Mouse (Mus musculus): ENCODE data around the gene Olfr1443. TPM values are rescaled to one million over a fixed set of nuclear protein-coding genes. Genes with fewer than 3 reads are reported as not detected.

Olfr1443 gene
- total RNA-seq, 1 experiment = not detected

DNA sequence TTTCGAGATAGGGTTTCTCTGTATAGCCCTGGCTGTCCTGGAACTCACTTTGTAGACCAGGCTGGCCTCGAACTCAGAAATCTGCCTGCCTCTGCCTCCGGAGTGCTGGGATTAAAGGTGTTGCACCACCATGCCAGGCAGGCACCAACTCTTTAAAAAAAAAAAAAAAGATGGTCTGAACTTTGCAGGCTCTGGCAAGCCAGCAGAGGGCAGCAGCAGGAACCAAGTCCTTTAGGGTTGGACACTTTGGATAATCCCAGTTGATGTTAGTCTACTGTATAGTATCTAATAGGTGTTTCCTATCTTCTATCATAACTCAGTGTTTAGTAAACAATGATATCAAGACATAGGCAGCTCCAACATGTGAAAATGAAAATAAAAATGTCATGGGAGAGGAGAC, 44.4 kb downstream of the Olfr1443 start:
- TF ChIP-seq CHD2 (IDR thresholded peaks at IDR 0.05; ENCODE audit: low read depth, low read length) (no peak), ZNF384 (IDR thresholded peaks at IDR 0.05; ENCODE audit: low read depth, low read length) (peak; percentile 97)
- Histone ChIP-seq H3K36me3 (ENCODE audit: control insufficient read depth, insufficient read depth, low read length, poor library complexity, severe bottlenecking) (no peaks in the 10 kb centered on the region), H3K9me3 (ENCODE audit: control insufficient read depth, insufficient read depth, low read depth, low read length) (no peaks in the 10 kb centered on the region), H3K4me1 (ENCODE audit: control insufficient read depth in 2 of 2, insufficient read depth in 2 of 2, low read length in 2 of 2, poor library complexity in 1 of 2) (no peaks in the 10 kb centered on the region), H3K9ac (ENCODE audit: insufficient read depth, low read depth, low read length, poor library complexity, severe bottlenecking) (no peak overlapping the region), H3K4me3 (ENCODE audit: insufficient read depth in 1 of 2, low read depth in 1 of 2, low read length in 2 of 2, poor library complexity in 1 of 2, severe bottlenecking in 1 of 2) (no peak overlapping the region), H3K27ac (ENCODE audit: insufficient read depth, low read depth, low read length, poor library complexity, severe bottlenecking) (no peak overlapping the region)
- no peak for DNase-seq (ENCODE audit: low read depth, low spot score)
- in situ Hi-C loops (cut with MboI; ENCODE audit: low sequenced_read_pairs in 2 of 2, unreplicated experiment in 2 of 2) = no loop called here

DNA sequence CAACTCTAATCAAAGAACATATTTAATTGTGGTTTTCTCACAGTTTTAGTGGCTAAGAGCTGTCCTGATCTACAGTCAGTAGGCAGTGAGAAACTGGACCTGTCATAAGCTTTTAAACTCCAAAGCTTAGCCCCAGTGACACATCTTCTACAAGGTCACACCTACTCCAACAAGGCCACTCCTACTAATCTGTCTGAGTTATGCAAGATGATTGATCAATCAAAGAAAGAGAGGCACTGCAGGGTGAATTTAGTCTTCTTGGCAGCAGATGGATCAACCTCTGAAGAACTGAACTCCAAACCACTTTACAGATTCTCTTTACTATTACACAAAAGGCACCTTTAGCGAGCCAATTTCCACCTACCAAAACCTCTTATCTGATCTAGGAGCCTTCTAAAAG, 47.9 kb downstream of the Olfr1443 start:
- Histone ChIP-seq H3K4me1 (ENCODE audit: control insufficient read depth in 2 of 2, insufficient read depth in 2 of 2, low read length in 2 of 2, poor library complexity in 1 of 2) (peaks cover 0 to 7% of the 10 kb centered on the region in 2 experiments; a peak in 1 of 4 replicates), H3K9ac (ENCODE audit: insufficient read depth, low read depth, low read length, poor library complexity, severe bottlenecking) (no peak overlapping the region), H3K9me3 (ENCODE audit: control insufficient read depth, insufficient read depth, low read depth, low read length) (no peaks in the 10 kb centered on the region), H3K27ac (ENCODE audit: insufficient read depth, low read depth, low read length, poor library complexity, severe bottlenecking) (no peak overlapping the region), H3K36me3 (ENCODE audit: control insufficient read depth, insufficient read depth, low read length, poor library complexity, severe bottlenecking) (no peaks in the 10 kb centered on the region), H3K4me3 (ENCODE audit: insufficient read depth in 1 of 2, low read depth in 1 of 2, low read length in 2 of 2, poor library complexity in 1 of 2, severe bottlenecking in 1 of 2) (no peak overlapping the region)
- in situ Hi-C loops (cut with MboI; ENCODE audit: low sequenced_read_pairs in 2 of 2, unreplicated experiment in 2 of 2) = no loop called here
- TF ChIP-seq ZNF384 (IDR thresholded peaks at IDR 0.05; ENCODE audit: low read depth, low read length) (no peak), MAFK (IDR thresholded peaks at IDR 0.05; ENCODE audit: insufficient read depth, low read depth, low read length) (no peak), CHD2 (IDR thresholded peaks at IDR 0.05; ENCODE audit: low read depth, low read length) (no peak), ZC3H11A (IDR thresholded peaks at IDR 0.05; ENCODE audit: borderline replicate concordance, low read depth, low read length) (no peak)
- no peak for DNase-seq (ENCODE audit: low read depth, low spot score)

DNA sequence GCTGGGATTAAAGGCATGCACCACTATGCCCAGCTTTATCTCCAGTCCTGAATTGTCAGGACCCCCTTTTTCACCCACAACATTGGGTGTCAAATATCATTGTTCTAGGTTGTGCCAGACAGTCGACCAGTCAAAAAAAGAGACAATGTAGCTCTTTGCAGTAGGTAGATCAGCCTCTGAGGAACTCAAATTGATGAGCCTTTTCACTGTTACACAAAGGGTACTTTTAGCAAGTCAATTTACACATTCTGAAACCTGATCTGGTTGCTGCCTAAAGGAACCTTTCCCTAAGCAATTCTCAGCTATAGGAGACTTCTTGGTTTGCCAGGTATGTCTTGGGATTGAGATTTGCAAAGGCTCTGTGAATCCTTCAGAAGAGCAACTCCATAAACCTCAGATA, 53.1 kb downstream of the Olfr1443 start:
- in situ Hi-C loops (cut with MboI; ENCODE audit: low sequenced_read_pairs in 2 of 2, unreplicated experiment in 2 of 2) = no loop called here

DNA sequence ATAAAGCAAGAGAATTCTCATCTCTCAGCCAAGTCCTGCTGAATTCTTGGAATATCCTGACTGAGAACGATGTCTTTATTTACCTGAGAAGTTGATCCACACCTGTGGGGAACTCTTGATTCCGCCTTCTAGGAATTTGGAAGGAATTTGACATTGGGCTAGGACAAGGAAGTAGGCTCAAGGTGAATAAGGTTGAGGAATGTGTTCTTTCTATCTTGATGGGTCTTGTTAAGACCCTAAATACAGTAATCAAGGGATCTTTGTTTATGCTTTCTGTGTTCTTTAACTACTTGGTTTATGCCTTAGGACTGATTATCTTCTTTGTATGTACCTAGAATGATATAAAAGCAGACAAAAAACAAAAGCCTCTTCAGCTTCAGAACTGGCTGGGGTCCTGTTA, 54.0 kb downstream of the Olfr1443 start:
- Histone ChIP-seq H3K9ac (ENCODE audit: insufficient read depth, low read depth, low read length, poor library complexity, severe bottlenecking) (no peak overlapping the region), H3K4me3 (ENCODE audit: insufficient read depth in 1 of 2, low read depth in 1 of 2, low read length in 2 of 2, poor library complexity in 1 of 2, severe bottlenecking in 1 of 2) (no peak overlapping the region), H3K36me3 (ENCODE audit: control insufficient read depth, insufficient read depth, low read length, poor library complexity, severe bottlenecking) (no peaks in the 10 kb centered on the region), H3K9me3 (ENCODE audit: control insufficient read depth, insufficient read depth, low read depth, low read length) (no peaks in the 10 kb centered on the region), H3K4me1 (ENCODE audit: control insufficient read depth in 2 of 2, insufficient read depth in 2 of 2, low read length in 2 of 2, poor library complexity in 1 of 2) (peaks cover 4 to 14% of the 10 kb centered on the region in 2 experiments; a peak in 3 of 4 replicates), H3K27ac (ENCODE audit: insufficient read depth, low read depth, low read length, poor library complexity, severe bottlenecking) (peak overlapping the region; percentile 61; the same call in 1 of the 2 replicates)
- TF ChIP-seq CHD2 (IDR thresholded peaks at IDR 0.05; ENCODE audit: low read depth, low read length) = peak; percentile 77
- no peak for TF ChIP-seq HCFC1 (IDR thresholded peaks at IDR 0.05; ENCODE audit: borderline replicate concordance, insufficient read depth, low read length)
- in situ Hi-C loops (cut with MboI; ENCODE audit: low sequenced_read_pairs in 2 of 2, unreplicated experiment in 2 of 2) = no loop called here
- DNase-seq (ENCODE audit: low read depth, low spot score) = peak; percentile 62

More for the DNA sequence above, 53.1 kb downstream of the Olfr1443 start:
- H3K9me3 ChIP-seq (ENCODE audit: control insufficient read depth, insufficient read depth, low read depth, low read length) = no peaks in the 10 kb centered on the region
- H3K9ac ChIP-seq (ENCODE audit: insufficient read depth, low read depth, low read length, poor library complexity, severe bottlenecking) = no peak overlapping the region
- peaks cover 4 to 14% of the 10 kb centered on the region in 2 experiments; a peak in 3 of 4 replicates for H3K4me1 ChIP-seq (ENCODE audit: control insufficient read depth in 2 of 2, insufficient read depth in 2 of 2, low read length in 2 of 2, poor library complexity in 1 of 2)
- no peak for TF ChIP-seq HCFC1 (IDR thresholded peaks at IDR 0.05; ENCODE audit: borderline replicate concordance, insufficient read depth, low read length)
- no peak for TF ChIP-seq ZC3H11A (IDR thresholded peaks at IDR 0.05; ENCODE audit: borderline replicate concordance, low read depth, low read length)
- no peak for TF ChIP-seq MAFK (IDR thresholded peaks at IDR 0.05; ENCODE audit: insufficient read depth, low read depth, low read length)
- TF ChIP-seq ZNF384 (IDR thresholded peaks at IDR 0.05; ENCODE audit: low read depth, low read length) = no peak
- TF ChIP-seq CHD2 (IDR thresholded peaks at IDR 0.05; ENCODE audit: low read depth, low read length) = no peak
- DNase-seq (ENCODE audit: low read depth, low spot score) = peak; percentile 46
- peak overlapping the region; percentile 69; the same call in 1 of the 2 replicates for H3K27ac ChIP-seq (ENCODE audit: insufficient read depth, low read depth, low read length, poor library complexity, severe bottlenecking)
- no peaks in the 10 kb centered on the region for H3K36me3 ChIP-seq (ENCODE audit: control insufficient read depth, insufficient read depth, low read length, poor library complexity, severe bottlenecking)
- no peak overlapping the region for H3K4me3 ChIP-seq (ENCODE audit: insufficient read depth in 1 of 2, low read depth in 1 of 2, low read length in 2 of 2, poor library complexity in 1 of 2, severe bottlenecking in 1 of 2)

Other genes with a start within 250 kb of the Olfr1443 start
- gene Mpeg1, start 217.3 kb upstream of the Olfr1443 start, total RNA-seq (2012; rRNA removed) = 0.05 and 0.18 TPM in 2 replicates
- gene Dtx4, start 176.7 kb upstream of the Olfr1443 start, total RNA-seq (2012; rRNA removed) = 1.4 and 2.2 TPM in 2 replicates
- gene Fam111a, start 132.4 kb upstream of the Olfr1443 start, total RNA-seq (2012; rRNA removed) = 7.5 and 15.0 TPM in 2 replicates
- gene Gm4952, start 78.1 kb upstream of the Olfr1443 start, total RNA-seq (2012; rRNA removed) = not detected in 2 replicates
- gene Glyat, start 44.8 kb upstream of the Olfr1443 start, total RNA-seq (2012; rRNA removed) = 0.18 TPM in 1 of 2 replicates, not detected in the other
- gene Olfr1442, start 7.7 kb upstream of the Olfr1443 start, total RNA-seq (2012; rRNA removed) = not detected in 2 replicates
- gene Keg1, start 17.7 kb downstream of the Olfr1443 start, total RNA-seq (2012; rRNA removed) = not detected in 2 replicates
- gene Cntf, start 87.5 kb downstream of the Olfr1443 start, total RNA-seq (2012; rRNA removed) = 6.9 and 12.1 TPM in 2 replicates
- gene Zfp91, start 118.0 kb downstream of the Olfr1443 start, total RNA-seq (2012; rRNA removed) = 29.3 and 35.0 TPM in 2 replicates
- 0.42 and 0.58 TPM in 2 replicates for gene Lpxn, start 118.1 kb downstream of the Olfr1443 start, total RNA-seq (2012; rRNA removed)
- gene Gm5244, start 168.6 kb downstream of the Olfr1443 start, total RNA-seq (2012; rRNA removed) = not detected in 2 replicates
- not detected in 2 replicates for gene Olfr1444, start 179.2 kb downstream of the Olfr1443 start, total RNA-seq (2012; rRNA removed)
- gene Olfr1445, start 205.7 kb downstream of the Olfr1443 start, total RNA-seq (2012; rRNA removed) = not detected in 2 replicates
- not detected in 2 replicates for gene Olfr1446, start 215.4 kb downstream of the Olfr1443 start, total RNA-seq (2012; rRNA removed)
- gene Olfr1447, start 225.6 kb downstream of the Olfr1443 start, total RNA-seq (2012; rRNA removed) = not detected in 2 replicates
- gene Olfr1448, start 246.3 kb downstream of the Olfr1443 start, total RNA-seq (2012; rRNA removed) = not detected in 2 replicates

All from ES-E14 (cell line).